Mouse (Mus musculus): ENCODE data around the gene Capn9.
A peak's percentile ranks its signal among the peaks of the same experiment; 100 is the strongest.

The Capn9 gene

GRCm38 (mm10) chr8:124571732-124572429, 4.0 kb upstream of the Capn9 start:
- DNase-seq (ENCODE audit: low read depth, low spot score), result no peak

- no peak for DNase-seq (ENCODE audit: low read depth, low spot score)
Measured at GRCm38 (mm10) chr8:124572430-124572775, 3.5 kb upstream of the Capn9 start.

GRCm38 (mm10) chr8:124573552-124574340, 2.2 kb upstream of the Capn9 start:
- peak; percentile 56 for DNase-seq (ENCODE audit: low read depth, low spot score)

- DNase-seq (ENCODE audit: low read depth, low spot score), result no peak
Measured at GRCm38 (mm10) chr8:124576751-124577150, 840 bp downstream of the Capn9 start.

- DNase-seq (ENCODE audit: low read depth, low spot score), result no peak
Measured at GRCm38 (mm10) chr8:124585718-124586425, 10.0 kb downstream of the Capn9 start.

GRCm38 (mm10) chr8:124586556-124586955, 10.6 kb downstream of the Capn9 start:
- DNase-seq (ENCODE audit: low read depth, low spot score), result no peak

GRCm38 (mm10) chr8:124589393-124589792, 13.5 kb downstream of the Capn9 start:
- DNase-seq (ENCODE audit: low read depth, low spot score), result no peak

GRCm38 (mm10) chr8:124604066-124604465, 28.2 kb downstream of the Capn9 start:
- DNase-seq (ENCODE audit: low read depth, low spot score), result no peak

- DNase-seq (ENCODE audit: low read depth, low spot score), result no peak
Measured at GRCm38 (mm10) chr8:124608239-124608971, 32.5 kb downstream of the Capn9 start.

- DNase-seq (ENCODE audit: low read depth, low spot score), result no peak
Measured at GRCm38 (mm10) chr8:124608972-124609353, 33.1 kb downstream of the Capn9 start.

GRCm38 (mm10) chr8:124614325-124614724, 38.4 kb downstream of the Capn9 start:
- no peak for DNase-seq (ENCODE audit: low read depth, low spot score)

GRCm38 (mm10) chr8:124617266-124617869, 41.5 kb downstream of the Capn9 start:
- DNase-seq (ENCODE audit: low read depth, low spot score), result no peak

GRCm38 (mm10) chr8:124618252-124618651, 42.3 kb downstream of the Capn9 start:
- DNase-seq (ENCODE audit: low read depth, low spot score), result no peak

- DNase-seq (ENCODE audit: low read depth, low spot score), result no peak
Measured at GRCm38 (mm10) chr8:124621255-124621654, 45.3 kb downstream of the Capn9 start.

GRCm38 (mm10) chr8:124626251-124626650, 50.3 kb downstream of the Capn9 start:
- no peak for DNase-seq (ENCODE audit: low read depth, low spot score)

- DNase-seq (ENCODE audit: low read depth, low spot score), result no peak
Measured at GRCm38 (mm10) chr8:124630489-124630888, 54.6 kb downstream of the Capn9 start.

- DNase-seq (ENCODE audit: low read depth, low spot score), result no peak
Measured at GRCm38 (mm10) chr8:124630891-124631290, 55.0 kb downstream of the Capn9 start.

GRCm38 (mm10) chr8:124631966-124632365, 56.1 kb downstream of the Capn9 start:
- no peak for DNase-seq (ENCODE audit: low read depth, low spot score)

GRCm38 (mm10) chr8:124633001-124633703, 57.2 kb downstream of the Capn9 start:
- no peak for DNase-seq (ENCODE audit: low read depth, low spot score)

- DNase-seq (ENCODE audit: low read depth, low spot score), result no peak
Measured at GRCm38 (mm10) chr8:124634411-124635246, 58.7 kb downstream of the Capn9 start.
